Mouse (Mus musculus): Measurements from ENCODE around the gene Os9. TPM values are rescaled to one million over a fixed set of nuclear protein-coding genes. Genes with fewer than 3 reads are reported as not detected.
A peak's percentile ranks its signal among the peaks of the same experiment; 100 is the strongest.

Os9 gene
- polyA plus RNA-seq, 1 experiment: 87.6 TPM

GRCm38 (mm10) chr10:127085052-127085451, 35.9 kb downstream of the Os9 start:
- H3K4me3 ChIP-seq (ENCODE audit: insufficient read depth, low read length): no peak overlapping the region
- no peaks in the 10 kb centered on the region for H3K4me1 ChIP-seq (ENCODE audit: control insufficient read depth, insufficient read depth, low read length)
- TF ChIP-seq POLR2A (IDR thresholded peaks at IDR 0.05; ENCODE audit: low read depth, low read length) (no peak), CTCF (IDR thresholded peaks at IDR 0.05; ENCODE audit: borderline replicate concordance, insufficient read depth, low read length) (no peak)
- no peak overlapping the region for H3K27ac ChIP-seq (ENCODE audit: insufficient read depth, low read length)

GRCm38 (mm10) chr10:127083915-127084306, 37.0 kb downstream of the Os9 start:
- TF ChIP-seq CTCF (IDR thresholded peaks at IDR 0.05; ENCODE audit: borderline replicate concordance, insufficient read depth, low read length): no peak
- H3K4me3 ChIP-seq (ENCODE audit: insufficient read depth, low read length): no peak overlapping the region
- H3K4me1 ChIP-seq (ENCODE audit: control insufficient read depth, insufficient read depth, low read length): no peaks in the 10 kb centered on the region
- no peak overlapping the region for H3K27ac ChIP-seq (ENCODE audit: insufficient read depth, low read length)

- no peak for TF ChIP-seq POLR2A (IDR thresholded peaks at IDR 0.05; ENCODE audit: low read depth, low read length)
- no peak for TF ChIP-seq CTCF (IDR thresholded peaks at IDR 0.05; ENCODE audit: borderline replicate concordance, insufficient read depth, low read length)
- Histone ChIP-seq H3K27ac (ENCODE audit: insufficient read depth, low read length) (no peak overlapping the region), H3K4me3 (ENCODE audit: insufficient read depth, low read length) (no peak overlapping the region), H3K4me1 (ENCODE audit: control insufficient read depth, insufficient read depth, low read length) (0 out of 2 replicates have a peak, but pooled peaks cover 1% of the 10 kb centered on the region)
Observed at GRCm38 (mm10) chr10:127083292-127083914, 37.5 kb downstream of the Os9 start.

- Histone ChIP-seq H3K4me1 (ENCODE audit: control insufficient read depth, insufficient read depth, low read length) (0 out of 2 replicates have a peak, but pooled peaks cover 1% of the 10 kb centered on the region), H3K27ac (ENCODE audit: insufficient read depth, low read length) (no peak overlapping the region), H3K4me3 (ENCODE audit: insufficient read depth, low read length) (no peak overlapping the region)
- TF ChIP-seq POLR2A (IDR thresholded peaks at IDR 0.05; ENCODE audit: low read depth, low read length) (no peak), CTCF (IDR thresholded peaks at IDR 0.05; ENCODE audit: borderline replicate concordance, insufficient read depth, low read length) (no peak)
Observed at GRCm38 (mm10) chr10:127081996-127082620, 38.8 kb downstream of the Os9 start.

GRCm38 (mm10) chr10:127080901-127081780, 39.8 kb downstream of the Os9 start:
- no peak for TF ChIP-seq CTCF (IDR thresholded peaks at IDR 0.05; ENCODE audit: borderline replicate concordance, insufficient read depth, low read length)
- no peak for TF ChIP-seq POLR2A (IDR thresholded peaks at IDR 0.05; ENCODE audit: low read depth, low read length)
- Histone ChIP-seq H3K27ac (ENCODE audit: insufficient read depth, low read length) (no peak overlapping the region), H3K4me3 (ENCODE audit: insufficient read depth, low read length) (no peak overlapping the region), H3K4me1 (ENCODE audit: control insufficient read depth, insufficient read depth, low read length) (0 out of 2 replicates have a peak, but pooled peaks cover 1% of the 10 kb centered on the region)

GRCm38 (mm10) chr10:127079665-127080391, 41.1 kb downstream of the Os9 start:
- TF ChIP-seq CTCF (IDR thresholded peaks at IDR 0.05; ENCODE audit: borderline replicate concordance, insufficient read depth, low read length) (0 out of 2 replicates have a peak, but pooled peaks have one; percentile 16), POLR2A (IDR thresholded peaks at IDR 0.05; ENCODE audit: low read depth, low read length) (no peak)
- Histone ChIP-seq H3K4me3 (ENCODE audit: insufficient read depth, low read length) (no peak overlapping the region), H3K4me1 (ENCODE audit: control insufficient read depth, insufficient read depth, low read length) (0 out of 2 replicates have a peak, but pooled peaks cover 1% of the 10 kb centered on the region), H3K27ac (ENCODE audit: insufficient read depth, low read length) (no peak overlapping the region)

- no peak overlapping the region for H3K27ac ChIP-seq (ENCODE audit: insufficient read depth, low read length)
- no peak for TF ChIP-seq CTCF (IDR thresholded peaks at IDR 0.05; ENCODE audit: borderline replicate concordance, insufficient read depth, low read length)
- TF ChIP-seq POLR2A (IDR thresholded peaks at IDR 0.05; ENCODE audit: low read depth, low read length): no peak
- H3K4me1 ChIP-seq (ENCODE audit: control insufficient read depth, insufficient read depth, low read length): 0 out of 2 replicates have a peak, but pooled peaks cover 1% of the 10 kb centered on the region
- H3K4me3 ChIP-seq (ENCODE audit: insufficient read depth, low read length): peak overlapping the region; percentile 7; the same call in 1 of the 2 replicates
Observed at GRCm38 (mm10) chr10:127078677-127079575, 42.0 kb downstream of the Os9 start.

- 0 out of 2 replicates have a peak, but pooled peaks cover 1% of the 10 kb centered on the region for H3K4me1 ChIP-seq (ENCODE audit: control insufficient read depth, insufficient read depth, low read length)
- TF ChIP-seq CTCF (IDR thresholded peaks at IDR 0.05; ENCODE audit: borderline replicate concordance, insufficient read depth, low read length): no peak
- no peak for TF ChIP-seq POLR2A (IDR thresholded peaks at IDR 0.05; ENCODE audit: low read depth, low read length)
Observed at GRCm38 (mm10) chr10:127078001-127078676, 42.8 kb downstream of the Os9 start.

More at GRCm38 (mm10) chr10:127078001-127078676, 42.8 kb downstream of the Os9 start:
- Histone ChIP-seq H3K4me3 (ENCODE audit: insufficient read depth, low read length) (no peak overlapping the region), H3K27ac (ENCODE audit: insufficient read depth, low read length) (no peak overlapping the region)
